Mouse (Mus musculus) cerebellum, postnatal 25 days (tissue): ENCODE data around the gene Tulp2.

Source experiments
- DNase-seq, 2 experiments: peaks; one replicate each; pipeline ENCODE4 v3.0.0; 2021; ENCODE audit warnings: mixed read lengths in 2 of 2

The Tulp2 gene

GRCm38 (mm10) chr7:45481374-45481927 is at the start of gene Tulp2:
Gene Tulp2 (plus strand): TSS chr7:45481877.
- DNase-seq, result peak; percentile 61 to 81

GRCm38 (mm10) chr7:45433835-45434202 is 47.9 kb upstream of the Tulp2 start:
- no peak for DNase-seq

- peak; percentile 100 for DNase-seq
Measured at GRCm38 (mm10) chr7:45434203-45435015, 47.3 kb upstream of the Tulp2 start, which contains the start of gene Gys1. Gene Gys1 (plus strand): TSS chr7:45434844.

- DNase-seq, result no peak
Measured at GRCm38 (mm10) chr7:45435038-45435437, 46.6 kb upstream of the Tulp2 start.

- no peak for DNase-seq
Measured at GRCm38 (mm10) chr7:45436444-45436843, 45.2 kb upstream of the Tulp2 start.

GRCm38 (mm10) chr7:45437046-45437445 is 44.6 kb upstream of the Tulp2 start:
- DNase-seq, result no peak

GRCm38 (mm10) chr7:45437521-45438276 is 44.0 kb upstream of the Tulp2 start, which contains the start of gene Ruvbl2:
Gene Ruvbl2 (minus strand): TSS chr7:45438096.
- DNase-seq, result peak; percentile 43 to 51

- no peak for DNase-seq
Measured at GRCm38 (mm10) chr7:45443526-45444420, 37.9 kb upstream of the Tulp2 start.

- DNase-seq, result no peak
Measured at GRCm38 (mm10) chr7:45446589-45446988, 35.1 kb upstream of the Tulp2 start.

- peak in 1 of 2 experiments; percentile 48 for DNase-seq
Measured at GRCm38 (mm10) chr7:45447325-45447990, 34.2 kb upstream of the Tulp2 start.

- DNase-seq, result no peak
Measured at GRCm38 (mm10) chr7:45449974-45450373, 31.7 kb upstream of the Tulp2 start.

- peak; percentile 87 to 93 for DNase-seq
Measured at GRCm38 (mm10) chr7:45451344-45451982, 30.2 kb upstream of the Tulp2 start.

GRCm38 (mm10) chr7:45454971-45455370 is 26.7 kb upstream of the Tulp2 start:
- DNase-seq, result no peak

GRCm38 (mm10) chr7:45455932-45456696 is 25.6 kb upstream of the Tulp2 start:
- DNase-seq, result no peak

- DNase-seq, result no peak
Measured at GRCm38 (mm10) chr7:45456721-45457203, 24.9 kb upstream of the Tulp2 start.

- no peak for DNase-seq
Measured at GRCm38 (mm10) chr7:45457204-45458060, 24.2 kb upstream of the Tulp2 start.

GRCm38 (mm10) chr7:45458748-45459563 is 22.7 kb upstream of the Tulp2 start:
- peak; percentile 88 to 92 for DNase-seq

GRCm38 (mm10) chr7:45459564-45460140 is 22.0 kb upstream of the Tulp2 start, which contains the start of gene Ftl1:
Gene Ftl1 (minus strand): TSS chr7:45459884.
- peak; percentile 94 to 96 for DNase-seq
